Mouse (Mus musculus): ENCODE data around the gene Eml3.

DNA sequence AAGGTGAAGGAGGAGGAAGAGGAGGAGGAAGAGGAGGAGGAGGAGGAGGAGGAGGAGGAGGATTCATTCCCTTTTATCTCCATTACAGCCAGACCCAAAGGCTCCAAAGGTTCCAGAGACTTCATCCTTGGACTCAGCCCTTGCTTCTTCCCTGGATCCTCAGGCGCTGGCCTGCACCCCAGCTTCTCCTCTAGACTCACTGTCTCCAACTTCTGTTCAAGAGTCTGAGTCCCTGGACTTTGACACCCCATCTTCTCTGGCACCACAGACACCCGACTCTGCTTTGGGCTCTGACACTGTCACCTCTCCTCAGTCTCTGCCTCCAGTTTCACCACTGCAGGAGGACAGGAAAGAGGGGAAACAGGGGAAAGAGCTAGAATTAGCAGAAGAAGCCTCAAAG, 32.9 kb downstream of the Eml3 start:
- TF ChIP-seq POLR2AphosphoS2 (IDR thresholded peaks at IDR 0.05; ENCODE audit: insufficient read length, low read depth) (no peak), E2F4 (IDR thresholded peaks at IDR 0.05; ENCODE audit: insufficient read depth) (no peak), POLR2A (IDR thresholded peaks at IDR 0.05; ENCODE audit: insufficient read length, low read depth) (no peak), USF1 (IDR thresholded peaks at IDR 0.05; ENCODE audit: low read depth) (no peak), MAX (IDR thresholded peaks at IDR 0.05; ENCODE audit: low read depth) (no peak), MYOD1 (IDR thresholded peaks at IDR 0.05; ENCODE audit: control insufficient read depth in 1 of 3, insufficient read length in 2 of 3, low read depth in 2 of 3) (no peak), CEBPB (IDR thresholded peaks at IDR 0.05; ENCODE audit: insufficient read depth, poor library complexity, severe bottlenecking) (no peak), TCF3 (IDR thresholded peaks at IDR 0.05; ENCODE audit: insufficient read length, low read depth) (no peak)
